Mouse (Mus musculus) right cerebral cortex, postnatal 4 days (tissue): ENCODE results near the gene Cfl1.
A peak's percentile ranks its signal among the peaks of the same experiment; 100 is the strongest.
"Not testable (repeated sequence)": the region's sequence is repeated elsewhere in the genome, so short reads cannot be mapped to it uniquely, and the experiment has no call there.

Experiments used
- DNase-seq: peaks from one replicate; pipeline ENCODE4 v3.0.0-alpha.2; 2022

Cfl1 gene

DNA sequence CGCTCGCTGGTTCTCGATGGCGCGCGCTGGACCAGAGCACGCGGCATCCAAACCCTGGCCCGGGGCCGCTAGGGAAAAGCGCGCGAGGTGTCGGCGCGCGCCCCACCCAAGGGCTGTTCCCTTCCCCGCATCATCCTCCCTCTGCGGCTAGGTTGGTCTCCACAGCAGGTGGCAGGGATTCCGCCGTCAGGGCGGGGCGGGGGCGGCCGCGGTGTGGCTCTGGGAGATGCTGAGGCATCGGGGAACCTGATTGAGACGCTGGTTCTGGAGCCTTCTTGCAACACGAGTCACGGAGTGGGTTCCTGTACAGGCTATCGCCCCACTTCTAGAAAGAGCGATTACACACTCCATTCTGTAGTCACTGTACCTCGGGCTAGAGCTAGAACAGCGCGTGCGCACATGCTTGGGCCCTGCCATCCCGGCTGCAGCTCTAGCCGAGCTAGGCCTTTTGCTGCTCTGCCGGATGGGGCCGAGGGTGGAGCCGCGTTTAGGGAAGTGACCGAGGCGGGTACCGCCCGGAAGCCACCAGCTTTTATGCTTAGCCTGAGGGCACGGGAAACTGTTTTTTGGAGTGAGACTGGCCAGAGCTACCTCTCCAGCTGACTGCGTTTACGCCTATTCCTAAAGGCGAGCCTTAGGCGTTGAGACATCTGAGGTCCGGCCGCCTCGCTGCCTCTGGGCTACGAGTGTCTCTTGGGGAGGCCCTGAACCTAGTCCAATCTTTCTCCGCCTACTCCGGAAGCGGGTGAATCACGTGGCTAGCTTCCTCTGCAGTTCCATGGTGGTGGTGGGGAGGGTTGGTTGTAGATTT lies 848 bp downstream of the Cfl1 start:
- DNase-seq: peak; percentile 66

DNA sequence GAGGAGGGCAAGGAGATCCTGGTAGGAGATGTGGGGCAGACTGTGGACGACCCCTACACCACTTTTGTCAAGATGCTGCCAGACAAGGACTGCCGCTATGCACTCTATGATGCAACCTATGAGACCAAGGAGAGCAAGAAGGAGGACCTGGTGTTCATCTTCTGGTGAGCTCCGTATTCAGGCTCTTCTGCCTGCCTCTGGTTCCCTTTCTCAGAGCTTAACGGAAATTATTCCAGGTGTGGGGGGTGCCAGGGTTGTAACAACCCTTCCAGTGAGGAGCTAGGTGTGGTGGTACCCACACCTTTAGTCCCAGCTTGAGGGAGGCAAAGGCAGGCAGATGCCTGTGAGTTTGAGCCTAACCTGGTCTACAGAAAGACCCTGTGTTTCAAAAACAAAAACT lies 2.4 kb downstream of the Cfl1 start:
- no peak for DNase-seq

DNA sequence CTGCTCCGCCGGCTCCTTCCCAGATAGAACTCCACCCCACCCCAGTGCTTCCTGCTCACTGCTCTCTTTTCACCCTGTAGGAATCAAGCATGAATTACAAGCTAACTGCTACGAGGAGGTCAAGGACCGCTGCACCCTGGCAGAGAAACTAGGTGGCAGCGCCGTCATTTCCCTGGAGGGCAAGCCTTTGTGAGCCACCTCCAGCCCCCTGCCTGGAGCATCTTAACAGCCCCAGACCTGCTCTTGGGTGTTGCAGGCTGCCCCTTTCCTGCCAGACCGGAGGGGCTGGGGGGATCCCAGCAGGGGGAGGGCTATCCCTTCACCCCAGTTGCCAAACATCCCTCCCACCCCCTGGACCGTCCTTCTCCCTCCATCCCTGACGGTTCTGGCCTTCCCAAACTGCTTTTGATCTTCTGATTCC lies 3.1 kb downstream of the Cfl1 start:
- DNase-seq: not testable (repeated sequence)

DNA sequence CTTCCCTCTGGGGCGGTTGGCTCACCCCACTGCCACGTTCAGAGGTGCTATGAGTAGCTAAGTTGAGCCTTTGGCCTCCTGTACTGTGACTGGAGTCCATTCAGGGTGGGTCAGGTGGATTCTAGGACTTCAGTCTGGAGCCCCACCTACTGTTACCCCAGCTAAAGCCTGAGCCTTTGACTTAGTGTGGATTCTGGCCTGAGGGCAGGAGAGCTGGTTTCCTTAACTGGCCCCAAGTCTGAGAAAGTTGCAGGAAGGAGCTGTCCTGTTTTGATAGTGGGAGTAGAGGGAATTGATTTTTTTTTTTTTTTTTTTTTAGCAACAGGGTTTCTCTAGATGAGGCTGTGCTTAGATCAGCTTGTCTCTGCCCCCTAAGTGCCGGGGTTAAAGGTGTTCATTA lies 4.1 kb downstream of the Cfl1 start:
- no peak for DNase-seq

DNA sequence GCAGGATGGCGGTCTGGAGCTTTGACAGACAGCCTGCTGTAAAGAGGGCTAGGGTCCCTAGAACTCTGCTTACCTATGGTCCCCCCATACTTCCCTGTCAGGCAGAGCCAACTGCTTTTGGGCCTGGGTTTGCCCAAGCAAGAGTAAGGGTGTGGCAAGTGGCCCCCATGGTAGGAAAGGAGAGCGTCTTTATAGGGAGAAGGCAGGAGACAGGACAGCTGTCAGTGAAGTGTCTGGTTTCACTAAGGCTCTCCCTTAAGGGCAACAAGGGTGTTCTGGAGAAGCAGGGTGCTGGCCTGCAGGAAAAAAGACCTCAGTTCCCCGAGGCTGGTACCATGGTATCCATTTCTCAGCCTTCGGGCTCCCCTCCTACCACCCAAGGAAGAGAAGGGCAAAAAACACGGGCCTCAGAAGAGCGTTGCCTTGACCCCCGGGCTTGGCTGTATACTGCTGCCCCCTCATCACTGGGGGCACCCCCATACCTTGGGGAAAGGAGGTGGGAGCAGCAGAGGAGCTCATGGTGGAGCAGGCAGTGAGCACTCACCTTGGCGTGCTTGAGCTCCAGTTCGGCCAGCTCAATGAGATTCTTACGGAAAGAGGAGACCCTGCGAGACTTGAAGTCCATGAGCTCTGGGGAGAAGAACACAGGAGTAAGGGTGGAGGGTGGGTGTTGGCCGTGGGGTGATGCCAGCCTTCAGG lies 5.2 kb downstream of the Cfl1 start:
- DNase-seq: no peak

DNA sequence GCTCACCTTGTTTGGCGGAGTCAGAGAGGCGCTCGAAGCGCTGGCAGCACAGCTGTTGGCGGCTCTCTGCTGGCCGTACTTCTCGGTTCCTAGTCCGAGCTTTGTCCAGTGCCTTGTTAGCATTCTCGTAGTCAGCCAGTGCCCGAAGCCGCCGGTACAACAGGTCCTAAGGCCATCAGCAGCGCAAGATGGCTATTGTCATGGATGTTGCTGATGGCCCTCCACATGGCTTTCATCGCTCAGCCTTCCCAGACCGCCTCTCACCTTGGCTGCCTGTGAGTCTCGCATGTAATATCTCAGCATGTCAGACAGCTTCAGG lies 5.8 kb downstream of the Cfl1 start:
- DNase-seq: no peak

DNA sequence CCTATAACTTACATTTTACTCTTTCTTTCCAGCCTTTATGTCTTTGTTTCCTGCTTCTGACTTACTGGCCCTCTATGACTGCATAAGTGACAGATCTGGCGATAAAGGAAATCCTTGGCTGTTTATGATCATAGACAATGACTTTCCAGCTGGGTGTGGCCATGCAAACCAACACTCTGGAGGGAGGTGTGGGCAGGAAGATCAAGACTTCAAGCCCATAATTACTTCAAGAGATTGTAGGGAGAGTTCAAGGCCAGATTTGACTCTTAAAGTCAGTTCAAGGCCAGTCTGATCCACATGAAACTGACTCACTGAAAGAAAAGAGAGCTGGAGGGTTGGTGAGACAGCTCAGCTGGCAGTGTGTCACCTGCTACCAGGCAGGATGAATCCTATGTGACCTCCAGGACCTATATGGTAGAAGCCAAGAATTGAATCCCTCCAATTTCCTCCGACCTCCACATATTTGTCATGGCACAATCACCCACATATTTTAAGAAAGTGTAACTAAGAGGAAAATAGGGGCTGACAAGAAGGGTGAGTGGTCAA lies 10.1 kb downstream of the Cfl1 start:
- DNase-seq: no peak

DNA sequence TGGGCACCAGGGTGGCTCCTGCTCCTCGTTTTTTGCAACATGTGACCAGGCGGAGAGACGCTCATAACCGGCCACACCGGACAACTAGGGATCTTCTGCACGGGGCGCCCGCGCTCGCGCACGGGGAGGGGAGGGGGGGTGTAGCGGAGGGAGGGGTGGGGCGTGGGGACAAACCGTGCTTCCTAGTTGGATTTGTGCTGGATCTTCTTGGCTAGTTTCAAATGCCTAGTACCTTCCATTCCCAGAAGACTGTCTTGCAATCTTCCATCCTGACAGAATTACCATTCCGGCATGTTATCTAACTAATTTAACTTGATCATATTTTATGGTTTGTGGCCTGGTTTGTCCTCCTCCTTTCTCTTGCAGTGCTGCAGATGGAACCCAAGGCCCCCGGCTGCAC lies 13.4 kb downstream of the Cfl1 start, which contains the start of gene 1700020D05Rik:
TSS of gene 1700020D05Rik (minus strand) at position 101 of the 400 bp plus-strand sequence.
- DNase-seq: no peak

DNA sequence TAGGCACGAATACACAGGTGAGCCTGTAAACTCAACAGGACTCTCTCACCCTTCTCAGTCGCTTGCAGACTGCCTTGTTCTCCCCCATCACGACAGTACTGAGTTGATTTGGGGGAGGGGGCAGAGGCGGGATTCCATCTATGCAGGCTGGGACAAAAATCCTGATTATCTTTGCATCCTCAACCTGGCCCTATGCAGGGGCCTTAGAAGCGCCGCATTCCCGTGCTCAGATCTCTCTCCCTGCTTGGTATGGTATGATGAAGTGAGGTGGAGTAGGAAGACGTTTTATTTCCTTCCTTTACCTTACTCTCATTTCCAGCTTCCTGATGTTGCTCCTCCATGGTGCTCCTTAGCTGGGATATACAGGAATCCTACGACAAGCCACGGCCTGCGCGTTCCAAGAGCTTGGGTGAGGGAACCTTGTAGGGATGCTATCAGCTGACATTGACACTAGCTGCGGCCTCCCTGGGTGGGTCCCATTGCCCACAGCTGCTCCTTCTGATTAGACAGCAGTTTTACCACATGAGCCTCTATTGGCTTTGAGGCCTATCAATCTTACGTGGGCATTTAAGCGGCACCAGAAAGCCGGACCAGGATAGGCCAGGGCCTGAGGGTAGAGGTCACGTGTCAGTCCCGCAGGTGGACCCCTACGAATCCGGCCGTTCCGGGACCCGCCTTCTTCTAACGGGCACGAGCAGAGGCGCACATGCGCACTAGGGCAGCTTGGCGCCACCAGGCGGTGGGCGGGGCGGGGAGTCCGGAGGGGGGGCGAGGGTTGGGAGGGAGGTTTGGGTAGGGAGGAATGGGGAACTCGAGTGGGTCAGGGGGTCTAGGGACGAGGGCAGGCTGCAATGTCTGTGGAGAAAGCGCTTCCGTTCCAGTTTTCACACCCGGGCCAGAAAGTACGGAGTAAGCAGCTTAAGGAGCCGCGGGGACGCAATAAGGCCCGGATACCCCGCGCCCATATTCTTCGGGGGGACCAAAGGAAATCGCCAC lies 20.1 kb downstream of the Cfl1 start, which contains the start of gene Snx32:
TSS of gene Snx32 (minus strand) at position 508 of the 996 bp plus-strand sequence.
- peak; percentile 96 for DNase-seq

DNA sequence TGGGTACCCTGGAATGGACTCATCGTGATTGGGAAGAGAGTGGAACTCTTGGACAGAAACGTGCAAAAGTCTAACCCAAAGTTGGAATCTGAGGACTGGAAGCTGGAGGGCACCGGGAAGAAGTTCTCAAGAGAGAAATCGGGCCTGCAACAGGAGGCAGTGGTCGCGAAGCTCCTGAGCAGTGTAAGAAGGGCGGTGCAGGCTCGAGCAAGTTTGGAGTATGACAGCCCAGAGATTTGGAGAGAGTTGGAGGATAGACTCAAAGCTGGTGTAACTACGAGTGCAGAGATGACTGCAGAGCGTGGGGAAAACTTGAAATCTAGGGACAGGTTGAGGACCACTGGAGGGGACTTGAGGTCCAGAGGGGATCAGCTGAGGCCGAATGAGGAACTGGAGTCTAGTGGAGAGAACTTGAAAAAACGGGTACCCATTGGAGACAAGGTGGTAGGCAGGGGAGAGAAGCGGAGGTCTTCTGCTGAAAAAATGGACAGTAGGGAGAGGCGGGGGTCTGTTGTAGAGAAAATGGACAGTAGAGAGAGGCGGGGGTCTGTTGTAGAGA lies 20.9 kb downstream of the Cfl1 start:
- no peak for DNase-seq

DNA sequence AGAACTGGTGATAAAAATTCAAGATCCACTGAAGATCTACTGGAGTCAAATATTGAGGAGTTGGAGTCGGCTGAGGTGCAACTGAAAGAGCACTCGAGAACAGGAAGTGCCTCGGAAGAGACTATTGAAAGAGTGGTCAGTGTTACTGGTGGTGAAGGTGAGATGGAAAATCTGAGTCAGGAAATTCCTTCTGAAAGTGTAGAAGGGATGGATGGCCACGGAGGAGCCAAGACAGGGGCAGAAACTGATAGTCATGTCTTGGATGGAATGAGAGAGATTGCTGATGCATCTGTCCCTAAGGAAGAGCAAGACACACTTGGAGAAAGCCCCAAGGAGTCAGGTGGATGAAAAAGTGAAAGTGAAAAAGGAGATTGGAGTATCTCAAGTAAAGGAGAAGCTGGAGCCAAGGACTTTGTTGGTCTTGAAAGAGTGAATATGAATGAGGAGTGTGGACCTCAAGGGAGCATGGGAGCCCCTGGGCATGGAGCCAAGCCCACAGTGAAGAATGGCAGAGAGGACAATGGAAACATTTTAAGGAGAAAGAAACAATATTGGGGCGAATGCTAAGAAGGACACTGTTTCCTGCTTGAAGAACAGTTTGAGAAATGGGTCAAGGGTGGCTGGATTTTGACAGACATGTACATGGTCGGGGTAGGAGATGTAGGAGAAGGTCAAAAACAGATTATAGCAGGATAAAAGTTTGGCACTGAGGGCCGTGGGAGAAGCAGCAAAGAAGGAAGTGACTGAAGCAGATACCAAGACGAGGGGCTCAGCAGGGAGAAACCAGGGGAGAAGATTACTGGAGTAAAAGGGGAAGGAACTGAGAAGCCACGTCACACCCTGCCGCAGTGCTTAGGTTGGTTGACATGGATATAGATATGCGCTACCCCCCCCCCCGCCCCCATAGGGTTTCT lies 22.1 kb downstream of the Cfl1 start:
- DNase-seq: no peak

DNA sequence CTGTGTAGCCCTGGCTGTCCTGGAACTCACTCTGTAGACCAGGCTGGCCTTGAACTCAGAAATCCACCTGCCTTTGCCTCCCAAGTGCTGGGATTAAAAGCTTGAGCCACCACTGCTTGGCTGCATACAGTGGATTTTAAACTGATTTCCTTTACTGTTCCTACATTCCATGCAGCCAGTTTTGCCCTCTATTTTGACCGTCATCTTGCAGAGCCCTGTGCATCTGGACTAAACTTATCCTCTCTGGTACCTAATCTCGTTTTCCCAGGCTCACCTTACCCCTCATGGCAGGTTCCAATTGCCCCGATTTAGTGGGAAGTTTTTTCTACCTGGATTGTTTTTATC lies 22.7 kb downstream of the Cfl1 start:
- DNase-seq: no peak

DNA sequence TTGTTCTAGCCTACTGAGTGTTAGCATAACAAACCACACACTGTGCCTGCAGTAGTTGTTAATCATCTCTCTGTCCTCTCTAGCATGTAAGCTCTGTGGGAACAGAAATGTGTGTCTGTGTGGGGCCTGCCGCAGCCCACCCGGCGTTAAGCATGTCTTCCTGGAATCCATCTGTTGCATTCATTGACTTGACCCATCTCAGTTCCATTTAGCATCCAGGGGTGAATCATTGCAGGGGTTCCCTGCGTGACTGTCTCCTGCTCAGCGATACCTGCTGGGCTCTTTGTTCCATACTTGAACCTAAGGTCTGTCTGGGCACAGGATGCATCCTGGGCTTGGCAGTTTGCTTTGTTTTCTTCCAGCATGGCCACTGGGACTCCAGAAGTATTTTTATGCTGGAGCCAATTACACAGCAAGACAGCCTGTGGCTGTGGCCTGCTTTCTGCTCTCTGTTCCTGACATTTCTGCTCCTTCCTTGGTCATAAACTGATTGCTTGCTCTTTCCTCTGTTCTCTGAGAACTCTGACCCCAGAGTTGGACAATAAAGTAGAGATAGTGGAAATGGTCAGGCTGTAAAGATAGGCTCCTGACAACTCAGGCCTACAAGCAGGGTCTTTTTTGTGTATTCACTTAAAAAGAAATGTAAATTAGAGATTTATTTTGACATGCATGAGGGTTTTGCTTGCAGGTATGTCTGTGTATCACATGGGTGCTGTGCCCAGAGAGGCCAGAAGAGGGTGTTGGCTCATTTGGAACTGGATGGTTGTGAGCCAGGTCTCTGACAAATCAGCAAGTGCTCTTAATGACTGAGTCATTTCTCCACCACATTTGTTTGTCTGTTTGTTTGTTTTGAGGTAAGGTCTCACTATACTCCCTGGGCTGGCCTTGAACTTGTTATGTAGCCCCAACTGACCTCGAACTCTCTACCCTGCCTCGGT lies 25.9 kb downstream of the Cfl1 start:
- no peak for DNase-seq

DNA sequence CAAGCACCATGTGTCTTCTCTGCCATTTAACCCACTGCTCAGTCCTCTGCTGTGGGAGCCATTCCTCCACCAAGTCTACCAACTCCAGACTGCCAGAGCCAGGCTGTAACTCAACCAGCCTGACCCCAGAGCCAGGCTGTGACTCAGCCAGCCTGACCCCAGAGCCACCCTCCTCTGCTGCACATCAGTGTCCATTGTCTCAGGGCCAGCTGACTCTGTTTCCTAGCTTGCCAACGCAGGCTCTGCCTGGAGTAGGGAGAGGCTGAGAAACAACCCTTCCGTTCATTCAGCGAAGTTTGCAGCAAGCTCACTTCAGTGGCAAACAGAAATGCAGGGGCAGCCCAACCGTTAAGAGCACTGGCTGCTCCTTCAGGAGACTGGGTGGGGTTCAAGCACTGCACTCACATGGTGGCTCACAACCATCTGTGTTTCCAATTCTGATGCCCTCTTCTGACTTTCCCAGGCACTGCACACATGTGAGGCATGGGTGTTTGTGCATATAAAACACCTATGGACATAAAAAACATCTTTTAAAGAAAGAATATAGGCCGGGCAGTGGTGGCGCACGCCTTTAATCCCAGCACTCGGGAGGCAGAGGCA lies 26.8 kb downstream of the Cfl1 start:
- DNase-seq: no peak

DNA sequence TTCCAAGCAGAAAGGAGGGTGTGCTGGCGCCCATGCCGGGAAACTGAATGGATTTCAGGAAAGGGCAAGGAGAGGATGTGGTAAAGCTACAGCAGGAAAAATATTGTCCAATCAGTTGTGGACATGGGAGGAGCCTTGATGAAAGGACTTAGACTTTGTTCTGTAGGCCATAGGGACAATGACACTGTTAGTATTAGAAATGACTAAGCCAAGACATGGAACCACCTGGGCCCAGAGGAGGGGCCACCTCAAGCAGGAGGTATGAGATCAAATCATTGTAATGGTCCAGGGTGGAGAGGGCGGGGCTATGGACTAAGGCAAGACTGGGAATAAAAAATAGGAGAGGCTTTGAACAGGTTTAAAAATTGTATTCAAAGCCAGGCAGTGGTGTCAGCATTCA lies 28.5 kb downstream of the Cfl1 start:
- no peak for DNase-seq

DNA sequence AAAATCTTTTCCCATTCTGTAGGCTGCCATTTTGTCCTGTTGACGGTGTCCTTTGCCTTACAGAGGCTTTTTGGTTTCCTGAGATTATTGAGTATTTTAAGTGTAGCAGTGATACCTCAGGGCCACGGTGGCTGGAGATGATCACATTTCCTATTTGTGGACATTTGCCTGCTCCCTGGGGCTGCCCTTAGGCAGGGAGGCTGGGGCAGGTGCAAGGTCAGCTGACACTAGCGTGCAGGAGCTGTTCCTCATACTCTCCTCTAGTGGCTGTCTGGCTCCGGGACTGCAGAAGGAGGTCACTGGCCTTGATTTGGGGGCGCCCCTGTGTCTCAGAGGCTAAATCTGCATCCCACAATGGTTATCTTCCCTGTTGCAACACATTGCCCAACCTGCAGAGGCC lies 34.9 kb downstream of the Cfl1 start:
- no peak for DNase-seq

DNA sequence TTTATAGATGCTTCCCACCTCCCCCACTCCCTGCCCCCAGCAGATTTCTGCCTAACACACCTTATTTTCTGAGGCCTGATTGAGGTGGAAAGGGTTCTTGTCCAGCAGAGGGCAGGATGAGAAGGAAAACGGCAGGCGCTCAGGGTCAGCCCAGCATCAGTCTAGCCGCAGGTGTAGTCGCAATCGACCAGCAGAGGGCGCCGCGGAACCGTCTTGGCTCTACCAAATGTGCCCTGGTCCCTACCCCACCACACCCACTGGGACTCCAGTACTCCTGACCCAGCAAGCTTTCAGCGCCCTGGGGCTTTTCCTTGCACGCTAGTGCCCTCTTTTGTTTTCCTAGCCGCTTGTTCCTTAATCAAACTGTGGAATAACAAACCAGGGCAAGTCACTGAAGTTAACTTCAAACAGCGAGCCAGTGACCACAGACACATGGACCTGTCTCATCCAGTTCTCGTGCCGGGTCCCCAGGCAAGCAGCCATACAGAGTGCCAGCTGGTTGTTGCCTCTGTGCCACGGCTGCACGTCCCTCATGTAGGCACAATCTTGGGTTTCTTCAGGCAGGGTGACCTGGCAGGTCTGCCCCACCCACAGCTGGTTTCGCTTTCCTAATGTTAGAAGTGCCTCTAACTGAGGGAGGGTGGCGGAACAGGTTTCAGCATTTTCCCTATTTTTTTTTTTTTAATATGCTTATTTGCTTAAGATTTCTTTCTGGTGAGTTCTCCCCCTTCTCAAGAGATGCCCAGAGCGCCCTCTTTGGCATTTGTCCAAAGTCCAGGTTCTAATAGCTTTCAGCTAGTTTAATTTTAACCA lies 39.3 kb downstream of the Cfl1 start:
- DNase-seq: peak; percentile 95

DNA sequence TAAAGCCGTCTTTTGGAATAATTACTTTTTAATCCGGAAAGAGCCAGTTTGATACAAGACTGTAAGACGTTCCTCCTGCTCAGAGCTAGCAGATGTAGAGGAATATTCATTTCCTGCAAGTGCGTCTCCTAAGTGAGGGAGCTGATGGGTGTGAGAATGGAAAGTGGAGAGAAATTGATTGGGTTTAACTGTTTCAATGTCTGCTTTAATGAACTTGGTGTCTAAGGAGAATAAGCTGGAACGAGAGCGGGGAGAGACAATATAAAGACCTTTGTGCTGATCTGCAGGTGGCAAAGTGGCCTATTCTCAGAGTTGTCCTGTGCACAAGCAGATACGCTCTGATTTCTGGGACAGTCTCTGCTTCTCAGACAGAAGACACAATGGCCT lies 39.9 kb downstream of the Cfl1 start:
- no peak for DNase-seq

DNA sequence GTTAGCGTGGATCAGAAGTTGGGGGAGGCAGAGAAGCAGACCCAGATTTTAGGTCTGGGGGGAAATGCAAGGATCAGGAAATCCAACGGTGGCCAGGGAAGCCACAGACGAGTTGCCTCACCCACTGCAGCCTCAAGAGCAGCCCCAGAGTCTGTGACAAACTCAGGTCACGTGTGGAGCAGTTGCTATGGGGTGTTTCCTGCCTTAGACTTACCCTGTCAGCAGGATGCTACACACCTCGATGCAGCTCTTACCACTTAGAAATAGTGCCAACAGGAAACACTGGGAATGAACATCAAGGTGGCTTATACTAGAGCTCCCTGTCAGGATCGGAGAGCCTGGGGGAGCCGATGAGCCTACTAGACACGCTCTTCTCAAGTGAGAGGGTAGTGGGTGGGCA lies 42.3 kb downstream of the Cfl1 start:
- no peak for DNase-seq
